22 mouse cellular contexts compared by ENCODE assay signal in genomic region chr6:149123042-149123441, GRCm38 (mm10). TPM values are rescaled to one million over a fixed set of nuclear protein-coding genes. Genes with fewer than 3 reads are reported as not detected.
"Had no signal": no experiment of that assay in that cellular context is flagged by ENCODE, and none has a peak within 500 bp of the region (broad histone marks: within the 10 kb centered on the region; RNA-seq: fewer than 3 reads in every experiment).

No protein-coding gene starts in this region.

- H3K36me3 ChIP-seq: lung, embryonic 15.5 days; midbrain, embryonic 10.5 days; midbrain, embryonic 12.5 days; neural tube, embryonic 13.5 days; neural tube, embryonic 15.5 days had no signal

- H3K9ac ChIP-seq: liver, postnatal 0 days; lung, embryonic 15.5 days; midbrain, embryonic 12.5 days; neural tube, embryonic 13.5 days; neural tube, embryonic 15.5 days had no signal

- H3K9me3 ChIP-seq: lung, embryonic 15.5 days; megakaryocyte, embryonic 14.5 days; midbrain, embryonic 10.5 days; midbrain, embryonic 12.5 days; neural tube, embryonic 13.5 days; neural tube, embryonic 15.5 days had no signal

- DNase-seq: liver, postnatal 0 days; lung, adult 2 months; lung, postnatal 14 days; lung, postnatal 36 days; midbrain, embryonic 14.5 days; retina, postnatal 1 day; right cerebral cortex, adult 18-20 months; right cerebral cortex, postnatal 25 days; right cerebral cortex, postnatal 4 days; spleen, adult 18-20 months; thymus, adult 18-20 months; thymus, postnatal 14 days; thymus, postnatal 36 days had no signal

- H3K27ac ChIP-seq: lung, embryonic 15.5 days; macrophage; midbrain, embryonic 10.5 days; midbrain, embryonic 12.5 days; neural tube, embryonic 13.5 days; neural tube, embryonic 15.5 days had no signal

- H3K4me3 ChIP-seq: lung, embryonic 15.5 days; megakaryocyte, embryonic 14.5 days; midbrain, embryonic 10.5 days; midbrain, embryonic 12.5 days; myocyte; neural tube, embryonic 13.5 days; neural tube, embryonic 15.5 days had no signal

- H3K4me1 ChIP-seq: lung, embryonic 15.5 days; midbrain, embryonic 12.5 days; neural tube, embryonic 13.5 days; neural tube, embryonic 15.5 days had no signal

RNA-seq across cellular contexts. Expression of gene Gm10203, which starts 6.9 kb away (rescaled TPM):
- total RNA-seq: megakaryocyte progenitor cell, adult 5-6 weeks had no signal
